Mouse (Mus musculus) kidney, adult 18-20 months (tissue): ENCODE measurements at regions not wholly inside any gene's neighbourhood (a gene's known extent, or its start where the extent isn't known, plus 50 kb on each side); places are given as distances from the start of the nearest gene placed in this dataset.

Source experiments
- DNase-seq: peaks from one replicate; pipeline ENCODE4 v3.0.0; 2021

GRCm38 (mm10) chr1:194878440-194878839 lies 60.2 kb upstream of the Cd34 start:
- DNase-seq: peak; percentile 21

GRCm38 (mm10) chr1:194879324-194880233 lies 59.0 kb upstream of the Cd34 start:
- peak; percentile 98 for DNase-seq

GRCm38 (mm10) chr1:194881556-194882223 lies 56.9 kb upstream of the Cd34 start:
- DNase-seq: no peak

DNA sequence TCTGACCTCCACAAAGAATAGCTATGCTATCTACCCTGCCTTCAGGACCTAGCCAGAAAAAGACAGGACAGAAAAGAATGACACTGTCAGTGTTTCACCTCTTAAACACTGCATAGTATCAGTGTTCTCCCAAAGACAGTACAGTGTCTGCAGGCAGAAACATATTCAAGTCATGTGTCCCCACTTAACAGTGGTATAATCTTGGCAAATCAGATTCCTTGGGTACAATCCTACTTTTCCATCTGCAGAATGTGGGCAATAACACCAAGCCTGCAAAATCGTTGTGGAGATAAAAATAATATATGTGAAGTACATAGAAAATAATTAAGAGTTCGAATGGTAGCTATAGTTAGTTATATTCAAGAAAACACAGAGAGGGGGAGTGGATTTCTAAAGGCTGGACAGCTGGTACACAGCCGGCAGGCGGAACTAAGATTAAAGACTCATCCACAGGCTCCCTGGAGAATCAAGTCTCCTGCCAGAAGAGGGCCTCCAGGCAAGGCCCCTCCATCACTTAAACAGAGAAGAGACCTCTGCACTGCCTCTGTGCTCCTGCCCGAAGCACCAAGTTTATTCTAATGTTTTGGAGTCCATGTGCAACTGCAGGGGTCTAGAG lies 53.4 kb upstream of the Cd34 start:
- DNase-seq: no peak

DNA sequence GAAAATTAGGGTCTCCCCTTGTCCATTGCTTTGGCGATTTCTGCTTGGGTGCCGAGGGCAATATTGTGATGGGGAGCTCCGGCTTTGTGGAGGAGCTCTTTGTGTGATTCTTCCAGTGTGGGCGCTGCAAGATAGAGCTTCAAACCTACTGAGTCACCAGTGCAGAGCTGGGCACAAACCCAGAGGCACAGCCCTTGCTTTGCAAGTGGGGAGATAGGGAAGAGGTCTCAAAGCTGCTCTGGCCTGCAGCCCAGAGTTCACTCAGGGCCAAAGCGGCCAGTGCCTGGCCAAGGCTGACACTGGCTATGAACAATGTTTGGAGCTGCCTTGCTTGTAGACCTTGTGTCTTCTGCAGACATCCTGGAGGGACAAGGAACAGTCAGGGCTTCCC lies 52.9 kb upstream of the Cd34 start:
- no peak for DNase-seq
